Mouse (Mus musculus): Measurements from ENCODE around the gene Stambp.

Gene Stambp

DNA sequence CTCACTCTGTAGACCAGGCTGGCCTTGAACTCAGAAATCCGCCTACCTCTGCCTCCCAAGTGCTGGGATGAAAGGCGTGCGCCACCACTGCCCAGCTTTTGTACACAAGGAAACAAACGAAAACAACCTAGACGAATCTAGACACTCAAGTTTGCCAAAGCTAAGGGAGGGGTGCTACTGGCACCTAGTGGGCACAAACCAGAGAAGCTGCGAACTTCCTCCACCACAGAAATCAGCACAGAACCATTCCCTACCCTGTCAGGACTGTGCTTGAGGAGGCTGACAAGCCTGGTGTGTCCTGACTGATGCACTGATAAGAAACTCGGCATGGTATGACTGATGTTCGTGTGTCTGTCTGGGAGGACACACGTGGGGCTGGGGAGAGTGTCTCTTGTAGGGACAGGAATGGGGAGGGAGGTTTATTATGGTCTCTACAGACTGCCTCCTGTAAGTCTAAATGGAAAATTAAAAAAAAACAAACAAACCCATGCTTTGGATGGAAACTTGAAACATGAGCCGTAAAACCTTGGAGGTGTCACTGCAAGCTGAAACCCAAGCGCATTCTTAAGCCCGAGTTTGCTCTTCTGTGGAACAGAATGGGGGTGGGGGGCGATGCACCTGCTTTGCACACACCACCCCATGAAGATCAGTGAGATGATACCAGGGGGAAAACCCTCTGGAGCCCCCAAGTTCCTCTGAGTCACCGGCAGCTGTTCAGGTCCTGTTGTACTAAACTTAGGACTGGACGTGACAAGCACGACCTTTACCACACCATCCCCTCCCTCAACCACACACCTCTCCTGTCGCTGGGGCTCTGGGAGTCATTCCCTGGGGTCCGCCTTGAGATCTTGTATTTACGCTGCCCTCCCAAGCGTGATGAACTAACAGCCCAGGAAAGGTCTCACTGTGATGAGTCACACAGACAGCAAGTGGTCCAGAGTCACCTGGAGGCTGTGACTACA, 3.3 kb downstream of the Stambp start:
- no peak for DNase-seq (ENCODE audit: inconsistent ontology term)

DNA sequence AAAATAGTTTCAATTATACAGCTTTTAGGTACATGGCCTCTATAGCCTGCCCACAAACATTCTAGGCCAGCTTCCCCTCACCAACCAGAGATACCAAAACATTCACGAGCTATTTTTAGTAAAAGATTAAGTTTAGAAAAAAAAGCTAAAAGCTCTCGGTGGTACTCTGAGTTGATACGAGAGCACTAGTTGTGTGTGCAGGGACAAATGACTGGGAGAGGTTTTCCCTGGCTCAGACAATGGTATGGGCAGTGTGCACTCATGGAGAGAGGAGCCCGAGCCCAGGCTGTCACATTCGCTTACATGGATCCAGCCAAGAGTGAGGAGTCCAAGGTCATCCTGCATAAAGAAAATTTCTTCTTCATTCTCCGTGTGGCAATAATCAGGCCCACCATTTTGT, 16.6 kb downstream of the Stambp start:
- DNase-seq (ENCODE audit: inconsistent ontology term), result no peak

- peak; percentile 55 for DNase-seq (ENCODE audit: inconsistent ontology term)
Observed at GRCm38 (mm10) chr6:83548346-83548745, 24.2 kb downstream of the Stambp start.

- DNase-seq (ENCODE audit: inconsistent ontology term), result no peak
Observed at GRCm38 (mm10) chr6:83545778-83546177, 26.8 kb downstream of the Stambp start.

- DNase-seq (ENCODE audit: inconsistent ontology term), result peak; percentile 38
Observed at GRCm38 (mm10) chr6:83541756-83542456, 30.6 kb downstream of the Stambp start.

DNA sequence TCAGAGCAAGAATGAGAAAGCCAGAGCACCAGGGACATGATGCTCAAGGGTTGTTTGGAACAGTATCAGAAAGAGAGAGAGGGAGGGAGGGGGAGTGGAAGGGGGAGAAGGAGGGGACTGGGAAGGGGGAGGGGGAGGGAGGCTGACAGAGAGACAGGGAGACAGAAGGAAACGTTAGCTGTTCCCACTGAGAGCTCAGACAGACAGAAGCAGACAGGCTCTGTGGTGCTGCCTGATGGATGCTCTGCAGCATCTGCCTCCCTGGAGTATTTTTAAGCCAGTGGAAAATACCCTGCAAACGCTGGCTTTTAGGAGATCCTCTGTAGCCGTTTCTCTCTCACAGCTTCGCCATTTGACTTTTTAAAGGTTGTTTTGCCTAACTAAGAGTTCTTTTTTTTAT, 32.5 kb downstream of the Stambp start:
- DNase-seq (ENCODE audit: inconsistent ontology term), result no peak

DNA sequence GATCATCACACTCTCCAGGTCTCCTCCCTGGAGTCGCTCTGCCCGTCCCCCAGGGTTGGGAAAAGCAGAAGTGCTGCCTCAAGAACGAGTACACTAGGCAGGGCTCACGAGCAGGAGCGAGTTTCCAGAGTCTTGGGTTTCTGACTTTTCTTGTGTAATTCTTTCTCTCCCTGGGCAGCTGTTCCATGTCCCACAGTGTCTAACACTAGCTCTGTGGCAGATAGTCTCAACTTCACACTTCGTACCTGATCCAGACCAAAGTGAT, 35.8 kb downstream of the Stambp start:
- DNase-seq (ENCODE audit: inconsistent ontology term), result no peak

GRCm38 (mm10) chr6:83536028-83536794, 36.3 kb downstream of the Stambp start, which contains the start of gene Actg2:
Actg2 (minus strand) TSS chr6:83536265.
- no peak for DNase-seq (ENCODE audit: inconsistent ontology term)

DNA sequence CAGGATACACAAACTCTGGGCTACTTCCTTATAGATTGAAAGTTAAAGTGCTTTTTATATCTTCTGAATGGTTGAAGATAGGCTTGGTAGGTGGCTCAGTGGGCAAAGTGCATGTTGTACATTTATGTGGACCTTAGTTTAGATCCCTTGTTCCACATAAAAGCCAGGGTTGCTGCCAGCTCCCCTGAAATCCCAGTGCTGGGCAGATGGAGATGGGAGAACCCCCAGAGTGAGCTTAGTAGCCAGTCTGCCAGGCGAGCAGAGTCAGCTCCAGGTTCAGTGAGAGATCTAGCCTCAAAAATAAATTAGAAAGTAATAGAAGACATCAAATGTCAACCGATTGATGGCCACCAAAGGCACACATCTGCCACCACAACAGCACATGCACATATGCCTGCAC, 39.9 kb downstream of the Stambp start:
- DNase-seq (ENCODE audit: inconsistent ontology term), result no peak

DNA sequence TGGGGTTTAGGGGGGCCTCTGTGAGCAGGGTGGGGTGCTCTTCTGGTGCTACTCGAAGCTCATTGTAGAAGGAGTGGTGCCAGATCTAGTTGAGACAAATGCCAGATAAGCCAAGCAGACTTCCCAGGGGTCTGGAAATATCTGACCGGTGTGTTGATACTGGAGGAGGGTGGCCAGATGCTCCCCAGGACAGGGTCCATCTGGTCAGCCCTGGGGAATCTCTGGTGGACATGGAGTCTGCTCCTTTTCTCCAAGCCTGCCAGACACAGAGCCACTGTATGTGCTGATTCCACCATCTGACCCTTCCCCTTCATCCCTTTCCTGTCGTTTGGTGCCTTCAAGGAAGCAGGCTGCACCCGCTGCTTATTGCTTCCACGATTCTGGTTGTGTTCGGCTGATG, 49.3 kb downstream of the Stambp start:
- DNase-seq (ENCODE audit: inconsistent ontology term), result no peak

- no peak for DNase-seq (ENCODE audit: inconsistent ontology term)
Observed at GRCm38 (mm10) chr6:83521784-83522183, 50.7 kb downstream of the Stambp start.

DNA sequence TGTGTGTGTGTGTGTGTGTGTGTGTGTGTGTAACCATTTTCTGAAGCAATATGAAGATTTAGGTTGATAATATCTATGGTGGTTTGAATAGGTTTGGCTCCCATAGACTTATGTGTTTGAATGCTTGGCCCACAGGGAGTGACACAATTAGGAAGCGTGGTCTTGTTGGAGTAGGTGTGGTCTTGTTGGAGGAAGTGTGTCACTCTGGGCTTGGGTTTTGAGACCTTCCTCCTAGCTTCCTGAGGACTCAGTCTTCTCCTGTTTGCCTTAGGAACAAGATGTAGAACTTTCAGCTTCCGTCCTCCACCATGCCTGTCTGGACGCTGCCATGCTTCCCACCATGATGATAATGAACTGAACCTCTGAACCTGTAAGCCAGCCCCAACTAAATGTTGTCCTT, 53.9 kb downstream of the Stambp start:
- DNase-seq (ENCODE audit: inconsistent ontology term), result no peak

DNA sequence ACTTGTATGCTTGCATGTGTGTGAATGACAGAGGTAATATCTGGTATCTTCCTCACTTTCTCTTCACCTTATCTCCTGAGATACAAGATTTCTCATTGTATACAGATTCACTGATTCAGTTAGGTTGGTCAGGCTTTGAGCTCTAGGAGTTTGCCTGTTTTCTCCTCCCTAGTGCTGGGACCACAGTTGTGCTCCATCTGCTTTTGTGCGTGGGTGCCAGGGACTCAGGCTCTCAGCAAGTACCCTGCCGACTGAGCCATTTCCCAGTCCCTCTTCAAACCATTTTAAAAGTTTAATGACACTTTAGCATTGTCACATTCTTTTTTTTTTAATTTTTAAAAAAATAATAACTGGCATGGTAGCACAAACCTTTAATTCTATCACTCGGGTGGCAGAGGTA, 57.4 kb downstream of the Stambp start:
- DNase-seq (ENCODE audit: inconsistent ontology term), result no peak

- peak; percentile 31 for DNase-seq (ENCODE audit: inconsistent ontology term)
Observed at GRCm38 (mm10) chr6:83512495-83512894, 60.0 kb downstream of the Stambp start.

GRCm38 (mm10) chr6:83510210-83510609, 62.3 kb downstream of the Stambp start:
- DNase-seq (ENCODE audit: inconsistent ontology term), result no peak

DNA sequence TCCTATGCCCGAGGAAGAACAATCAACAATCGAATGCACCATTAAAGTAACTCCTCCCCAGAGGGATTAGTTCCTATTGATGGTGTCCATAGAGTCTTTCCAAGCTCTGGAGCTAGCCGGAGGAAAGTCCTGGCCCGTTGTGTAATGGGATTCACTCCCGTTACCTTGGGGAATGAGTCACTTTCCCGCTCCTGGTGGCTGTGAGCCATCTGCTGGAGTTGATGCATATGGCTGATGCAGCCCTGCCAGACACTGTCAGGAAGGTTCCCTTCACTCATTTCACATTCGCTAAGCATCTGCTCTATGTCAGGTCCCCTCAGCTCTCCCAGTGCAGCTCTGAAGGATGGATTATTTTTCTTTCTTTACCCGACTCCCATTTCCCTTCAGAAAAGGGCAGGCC, 63.1 kb downstream of the Stambp start:
- peak; percentile 29 for DNase-seq (ENCODE audit: inconsistent ontology term)

- DNase-seq (ENCODE audit: inconsistent ontology term), result no peak
Observed at GRCm38 (mm10) chr6:83507168-83507546, 65.4 kb downstream of the Stambp start.

GRCm38 (mm10) chr6:83506258-83507167, 66.0 kb downstream of the Stambp start, which contains the start of gene Dguok:
Dguok (minus strand) TSS chr6:83506969.
- DNase-seq (ENCODE audit: inconsistent ontology term), result peak; percentile 94

GRCm38 (mm10) chr6:83505554-83505953, 67.0 kb downstream of the Stambp start:
- DNase-seq (ENCODE audit: inconsistent ontology term), result no peak

DNA sequence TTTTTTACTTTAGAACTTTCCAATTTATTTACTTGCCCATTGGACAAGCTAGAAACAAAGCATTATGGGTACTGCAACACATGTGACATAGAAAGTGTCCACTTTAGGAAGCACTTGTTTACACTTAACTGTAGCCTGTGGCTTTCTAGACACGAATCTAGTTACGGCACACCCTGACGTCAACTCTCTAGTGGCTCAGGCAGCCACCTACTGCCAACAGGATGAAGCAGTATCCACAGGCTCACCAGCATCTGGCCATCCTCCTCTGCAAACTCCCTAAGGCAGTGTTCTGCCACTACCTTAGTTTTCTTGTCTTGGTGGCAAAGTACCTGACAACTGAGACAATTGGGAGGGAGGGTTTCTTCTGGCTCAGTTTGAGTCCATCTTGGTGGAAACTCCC, 69.2 kb downstream of the Stambp start:
- DNase-seq (ENCODE audit: inconsistent ontology term), result no peak

GRCm38 (mm10) chr6:83502656-83503055, 69.9 kb downstream of the Stambp start:
- no peak for DNase-seq (ENCODE audit: inconsistent ontology term)
